Mouse (Mus musculus) adrenal gland, postnatal 36 days (tissue): ENCODE results near the gene Col12a1. TPM values are rescaled to one million over a fixed set of nuclear protein-coding genes. Genes with fewer than 3 reads are reported as not detected.

Experiments
- DNase-seq, 2 experiments: peaks; one replicate each; pipeline ENCODE4 v3.0.0; 2021; ENCODE audit warnings: mixed read lengths in 1 of 2
- long read RNA-seq, 2 experiments: library from polyadenylated mRNA; stranded (forward); transcript quantifications; one replicate each; pipeline ENCODE4 v2.0.0; 2021; ENCODE audit warnings: borderline sequencing depth in 2 of 2
- total RNA-seq, 2 experiments: library from RNA; stranded (reverse); gene quantifications; 2 replicates each; pipeline ENCODE4 v1.2.3; 2021

The Col12a1 gene
- total RNA-seq: 10 to 100 TPM; 15.7 to 21.2 TPM
- long read RNA-seq, experiment 1: 0 reads
- long read RNA-seq, experiment 2, partial matches to known transcripts: 1 of 1 reads
- long read RNA-seq, experiment 2, other reads (novel, unspliced or antisense): 0 of 1 reads

DNA sequence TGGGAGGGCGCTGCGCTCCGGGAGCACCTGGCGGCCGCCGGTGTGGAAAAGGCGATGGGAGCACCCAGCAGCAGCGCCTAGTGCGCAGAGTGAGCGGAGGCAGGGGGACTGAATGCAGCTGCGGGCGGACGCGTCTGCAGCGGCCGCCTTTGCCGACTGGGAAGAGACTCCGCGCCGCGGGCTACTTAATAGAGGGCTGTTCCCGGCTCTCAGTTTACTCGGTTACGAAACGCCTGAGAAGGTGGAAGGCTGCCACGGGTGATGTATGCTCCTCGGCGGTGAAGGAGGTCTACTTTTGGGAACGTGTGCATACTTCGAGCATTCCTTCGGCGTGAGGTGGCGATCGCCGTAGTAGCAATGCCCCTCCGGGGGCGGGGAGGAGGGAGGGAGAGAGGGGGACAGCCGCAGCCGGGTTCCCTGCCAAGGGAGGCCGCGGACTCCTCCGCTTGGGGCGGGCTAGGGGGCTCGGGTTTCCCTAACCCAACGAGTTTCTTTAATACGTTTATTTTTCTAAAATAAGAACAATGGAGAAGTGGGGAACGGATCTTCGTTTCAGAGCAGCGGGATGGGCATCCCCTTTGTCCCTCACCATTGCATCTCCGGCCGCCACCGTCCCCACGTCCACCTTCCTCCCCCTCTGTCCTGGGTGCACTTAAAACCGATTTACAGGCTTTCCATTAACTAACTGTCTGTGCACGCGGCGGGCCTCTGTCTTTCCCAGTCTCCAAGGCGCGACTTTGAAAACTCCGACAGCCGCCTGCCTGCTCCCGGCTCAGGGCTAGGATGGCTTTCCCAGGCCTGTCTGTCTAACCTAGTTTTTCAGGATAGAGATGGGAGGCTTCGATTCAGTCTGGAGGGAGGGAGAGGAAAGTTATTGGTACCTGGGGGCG lies at the start of gene Col12a1:
TSS of gene Col12a1 (minus strand) at position 351 of the 890 bp plus-strand sequence.
- peak; percentile 55 to 65 for DNase-seq

DNA sequence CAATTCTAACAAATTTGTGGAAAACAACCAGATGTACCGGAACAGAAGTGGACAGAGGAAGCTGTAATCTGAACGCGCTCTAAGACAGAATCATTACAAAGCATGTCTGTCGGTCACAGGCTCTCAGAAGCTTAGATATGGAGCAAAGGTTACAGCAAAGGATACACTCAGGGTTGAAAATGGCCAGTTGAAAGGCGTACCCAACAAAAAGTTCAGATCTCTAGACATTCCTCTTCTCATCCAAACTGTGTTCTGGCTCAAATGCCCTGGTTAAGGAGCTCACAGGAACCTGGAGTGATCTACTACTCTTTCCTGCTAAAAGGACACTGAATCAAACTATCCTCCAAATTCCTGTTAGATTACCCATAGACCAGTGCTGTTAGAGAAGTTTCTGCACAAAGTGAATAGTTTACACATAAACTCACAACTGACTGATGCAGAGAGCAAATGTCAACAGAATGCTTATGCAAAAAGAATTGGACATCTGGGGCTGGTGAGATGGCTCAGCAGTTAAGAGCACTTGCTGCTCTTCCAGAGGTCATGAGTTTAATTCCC lies 48.4 kb upstream of the Col12a1 start:
- no peak for DNase-seq

DNA sequence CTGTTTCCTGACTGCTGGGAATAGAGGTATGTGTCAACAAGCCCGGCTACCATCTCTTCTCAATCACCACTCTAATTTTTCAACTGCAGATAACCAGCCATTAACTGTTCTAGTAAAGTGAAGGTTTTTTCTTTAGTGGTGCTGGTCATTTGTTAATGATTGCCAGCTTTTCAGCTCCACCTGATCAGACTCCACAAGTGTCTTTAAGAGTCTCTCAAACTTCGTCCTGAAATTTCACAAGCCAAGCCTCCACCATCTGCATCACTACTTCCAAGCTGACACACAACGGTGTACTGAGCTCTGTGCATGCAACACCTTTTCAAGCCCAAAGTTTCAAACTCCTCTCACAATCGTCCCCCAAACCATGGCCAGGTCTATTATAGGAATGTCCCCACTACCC lies 46.7 kb upstream of the Col12a1 start:
- no peak for DNase-seq

DNA sequence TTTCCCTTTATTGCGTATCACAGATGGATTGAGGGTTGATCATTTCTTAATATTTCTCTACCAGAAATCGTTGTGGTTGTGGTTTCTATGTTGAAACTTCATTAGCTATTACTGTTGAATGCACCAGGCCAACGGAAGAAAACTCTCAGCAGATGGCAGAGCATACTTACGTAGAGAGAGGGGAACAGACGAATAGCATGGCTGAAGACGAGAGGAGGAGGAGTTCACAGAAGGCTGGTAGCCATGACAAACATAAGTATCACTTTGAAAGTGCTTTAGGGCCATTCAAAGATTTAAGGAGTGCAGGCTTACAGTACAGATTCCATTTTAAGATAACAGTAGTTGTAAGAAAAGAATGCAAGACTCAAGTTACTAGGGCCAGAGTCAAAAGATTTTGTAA lies 43.9 kb upstream of the Col12a1 start:
- DNase-seq: no peak

GRCm38 (mm10) chr9:79760076-79760475 lies 41.4 kb upstream of the Col12a1 start:
- DNase-seq: peak in 1 of 2 experiments; percentile 6

DNA sequence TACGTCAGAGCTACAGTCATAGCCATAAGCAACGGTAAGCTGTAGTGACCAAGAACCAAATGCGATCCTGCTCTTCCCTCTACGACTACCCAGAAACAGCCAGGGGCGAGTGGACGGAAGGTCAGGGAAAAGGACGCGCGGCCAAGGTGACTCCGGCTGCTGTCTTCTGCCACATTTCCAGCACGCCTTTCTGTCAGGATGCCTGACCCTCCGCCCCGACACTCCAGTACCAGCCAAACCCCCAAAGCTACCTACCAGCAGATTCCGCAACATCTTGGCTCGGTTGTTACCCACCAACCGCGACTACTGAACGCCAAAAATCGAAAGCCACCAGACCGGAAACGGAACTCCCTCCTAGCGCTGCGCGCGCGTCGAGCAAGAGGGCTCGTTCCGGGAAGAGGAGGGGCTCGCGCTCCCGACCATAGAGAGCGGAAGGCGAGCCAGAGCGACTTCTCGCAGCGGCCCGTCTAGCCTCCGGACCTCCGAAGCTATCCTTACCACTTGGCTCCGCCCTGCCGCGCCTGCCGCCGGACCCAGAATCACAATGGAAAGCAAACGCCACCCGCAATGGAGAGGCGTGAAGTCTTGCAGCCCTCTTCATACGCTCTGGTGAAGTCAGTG lies 40.9 kb upstream of the Col12a1 start, which contains the start of gene Cox7a2:
TSS of gene Cox7a2 (minus strand) at position 494 of the 621 bp plus-strand sequence.
- peak; percentile 97 to 98 for DNase-seq

GRCm38 (mm10) chr9:79755311-79755710 lies 36.7 kb upstream of the Col12a1 start:
- DNase-seq: no peak

- no peak for DNase-seq
Observed at GRCm38 (mm10) chr9:79751846-79752245, 33.2 kb upstream of the Col12a1 start.

DNA sequence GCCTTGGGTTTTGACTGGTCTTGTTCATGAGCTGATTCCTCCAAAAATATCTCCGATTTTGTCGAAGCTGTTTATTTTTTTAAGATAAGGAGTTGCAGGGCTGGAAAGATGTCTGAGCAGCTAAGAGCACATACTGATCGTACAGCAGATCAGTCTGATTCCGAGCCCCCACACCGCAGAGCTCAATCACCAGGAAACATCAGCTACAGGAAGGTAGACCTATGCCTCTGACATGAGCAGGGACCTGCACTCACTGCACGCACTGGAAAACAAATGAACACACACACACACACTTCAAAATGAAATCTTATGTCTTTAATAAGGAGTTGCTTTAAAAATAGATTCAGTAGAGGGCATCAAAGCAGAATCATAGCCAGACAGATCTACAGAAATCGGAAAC lies 32.1 kb upstream of the Col12a1 start:
- DNase-seq: no peak

DNA sequence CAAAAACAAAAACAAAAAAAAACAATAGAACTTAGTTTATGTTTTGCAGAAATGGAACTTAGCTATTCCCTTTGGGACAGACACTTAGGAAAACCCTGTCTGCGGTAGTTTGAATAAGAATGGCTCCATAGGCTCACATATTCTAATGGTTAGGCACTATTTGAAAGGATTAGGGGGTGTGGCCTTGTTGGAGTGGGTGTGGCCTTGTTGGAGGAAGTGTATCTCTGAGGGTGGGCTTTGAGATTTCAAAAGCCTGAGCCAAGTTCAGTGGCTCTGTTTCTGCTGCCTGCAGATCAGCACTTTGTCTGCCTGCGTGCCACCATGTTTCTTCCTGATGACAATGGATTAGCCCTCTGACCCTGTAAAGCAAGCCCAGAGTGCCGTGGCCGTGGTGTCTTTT lies 26.4 kb upstream of the Col12a1 start:
- no peak for DNase-seq

DNA sequence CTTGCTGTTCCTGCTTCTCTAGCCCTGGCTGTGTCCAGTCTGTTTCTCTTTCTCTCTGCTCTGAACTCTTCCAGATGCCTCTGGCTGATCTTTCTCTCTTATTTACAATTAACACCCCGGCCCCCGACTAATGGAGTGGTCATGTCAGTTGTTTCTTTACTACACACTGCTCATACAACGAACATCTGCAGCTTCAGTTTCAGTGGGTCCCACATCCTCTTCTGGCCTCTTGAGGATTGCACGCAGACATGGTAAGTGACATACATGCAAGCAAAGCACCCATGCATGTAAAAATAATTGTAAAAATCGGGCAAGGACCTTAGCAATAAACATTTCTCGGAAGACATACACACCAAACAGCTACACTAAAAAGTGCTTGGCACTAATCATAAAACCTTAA lies 17.0 kb upstream of the Col12a1 start:
- DNase-seq: no peak

GRCm38 (mm10) chr9:79730301-79730700 lies 11.7 kb upstream of the Col12a1 start:
- peak; percentile 30 to 32 for DNase-seq

DNA sequence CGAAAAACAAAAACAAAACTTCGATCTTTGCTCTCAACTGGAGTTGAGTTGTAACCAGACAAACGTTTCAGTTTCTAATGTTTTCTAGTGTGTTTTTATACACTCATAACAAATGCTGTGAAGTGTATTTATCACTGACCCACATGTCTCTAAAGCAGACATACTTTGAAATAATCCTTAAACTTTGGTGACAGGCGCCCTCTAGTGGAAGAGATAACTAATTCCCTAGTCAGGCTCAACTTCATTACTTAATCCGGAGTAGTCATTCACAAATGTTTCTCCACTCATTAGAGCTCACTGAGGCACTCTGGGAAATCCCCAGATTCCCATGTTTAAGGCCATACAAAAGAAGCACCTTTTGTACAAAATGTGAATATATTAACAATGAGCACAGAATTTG lies 4.5 kb upstream of the Col12a1 start:
- DNase-seq: peak in 1 of 2 experiments; percentile 20

GRCm38 (mm10) chr9:79721056-79721455 lies 2.4 kb upstream of the Col12a1 start:
- DNase-seq: peak; percentile 38 to 60

GRCm38 (mm10) chr9:79720143-79720542 lies 1.5 kb upstream of the Col12a1 start:
- DNase-seq: no peak

- DNase-seq: peak; percentile 31 to 43
Observed at GRCm38 (mm10) chr9:79719451-79719850, 820 bp upstream of the Col12a1 start.

GRCm38 (mm10) chr9:79717836-79718475 lies 675 bp downstream of the Col12a1 start:
- no peak for DNase-seq

GRCm38 (mm10) chr9:79716909-79717835 lies 1.5 kb downstream of the Col12a1 start:
- DNase-seq: peak; percentile 71 to 79

GRCm38 (mm10) chr9:79716496-79716895 lies 2.1 kb downstream of the Col12a1 start:
- DNase-seq: peak in 1 of 2 experiments; percentile 15

DNA sequence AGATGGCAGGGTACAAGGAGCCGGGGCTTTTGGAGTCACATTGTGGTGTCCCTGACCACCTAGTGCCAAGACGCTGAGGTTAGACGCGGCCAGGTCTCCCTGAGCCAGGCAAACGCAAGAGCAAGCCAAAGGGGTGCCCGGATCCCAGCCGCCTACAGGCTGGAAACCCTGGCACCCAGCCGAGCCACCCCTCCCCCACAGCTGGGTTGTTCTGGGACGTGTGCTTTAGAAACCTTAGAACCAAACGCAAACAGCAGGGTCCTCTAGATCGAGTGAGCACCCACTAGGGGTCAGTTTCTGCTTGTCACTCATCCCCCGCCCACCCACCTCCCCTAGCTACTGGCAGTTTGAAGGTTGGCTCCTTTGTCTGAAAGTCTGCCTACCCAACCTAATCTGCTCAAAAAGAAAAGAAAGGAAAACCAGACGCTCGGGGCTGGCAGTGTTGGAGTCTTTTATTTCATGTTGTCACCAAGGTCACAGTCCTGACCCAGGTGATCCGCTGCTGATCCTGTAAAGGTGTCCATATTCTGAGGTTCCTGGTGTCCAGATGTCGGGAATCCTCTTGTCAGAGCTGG lies 4.1 kb downstream of the Col12a1 start:
- DNase-seq: peak; percentile 76 to 88
